Mouse (Mus musculus) heart, adult 2 months (tissue): ENCODE results near the gene Setx.

Source experiments
- CTCF ChIP-seq: fragments of 200-600 bp; IDR thresholded peaks from 2 replicates; pipeline ENCODE4 v1.8.1; 2022; ENCODE audit warnings: antibody characterized with exemption, mild to moderate bottlenecking, moderate library complexity
- EP300 ChIP-seq: fragments of 200-500 bp; IDR thresholded peaks from 2 replicates; pipeline ENCODE4 v1.6.1; 2011; ENCODE audit warnings: low read depth, low read length, control low read depth; ENCODE audit not compliant: insufficient read depth
- POLR2A ChIP-seq: fragments of 200-500 bp; IDR thresholded peaks from 2 replicates; pipeline ENCODE4 v1.6.1; 2011; ENCODE audit warnings: mild to moderate bottlenecking, low read depth, low read length, control low read depth; ENCODE audit not compliant: insufficient read depth

DNA sequence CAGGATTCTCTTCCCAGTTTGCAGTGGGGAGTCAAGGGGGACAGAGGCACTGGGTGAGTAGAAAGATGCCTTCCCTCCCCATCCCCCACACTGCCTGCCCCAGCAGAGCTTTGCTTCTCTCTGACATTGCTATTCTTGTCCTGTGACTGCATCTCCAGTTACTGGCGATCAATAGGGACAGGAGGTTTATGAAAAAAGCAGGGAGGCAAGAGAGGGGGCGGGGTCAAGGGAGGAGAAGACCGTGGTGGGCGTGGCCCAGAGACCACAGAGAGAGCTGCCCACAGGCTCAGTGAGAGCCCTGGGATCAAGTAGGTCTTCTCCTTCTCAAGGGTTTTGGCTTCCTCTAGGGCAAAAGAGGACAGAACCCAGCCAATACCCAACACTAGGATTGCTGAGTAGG lies 98.3 kb downstream of the Setx start:
- TF ChIP-seq CTCF: no peak
- TF ChIP-seq EP300: no peak
- no peak for TF ChIP-seq POLR2A
